Mouse (Mus musculus): ENCODE measurements around the gene Mfsd11. TPM values are rescaled to one million over a fixed set of nuclear protein-coding genes. Genes with fewer than 3 reads are reported as not detected.

Gene Mfsd11
- total RNA-seq, 2 experiments from 2014 or later, result 39.3 to 41.8 TPM

DNA sequence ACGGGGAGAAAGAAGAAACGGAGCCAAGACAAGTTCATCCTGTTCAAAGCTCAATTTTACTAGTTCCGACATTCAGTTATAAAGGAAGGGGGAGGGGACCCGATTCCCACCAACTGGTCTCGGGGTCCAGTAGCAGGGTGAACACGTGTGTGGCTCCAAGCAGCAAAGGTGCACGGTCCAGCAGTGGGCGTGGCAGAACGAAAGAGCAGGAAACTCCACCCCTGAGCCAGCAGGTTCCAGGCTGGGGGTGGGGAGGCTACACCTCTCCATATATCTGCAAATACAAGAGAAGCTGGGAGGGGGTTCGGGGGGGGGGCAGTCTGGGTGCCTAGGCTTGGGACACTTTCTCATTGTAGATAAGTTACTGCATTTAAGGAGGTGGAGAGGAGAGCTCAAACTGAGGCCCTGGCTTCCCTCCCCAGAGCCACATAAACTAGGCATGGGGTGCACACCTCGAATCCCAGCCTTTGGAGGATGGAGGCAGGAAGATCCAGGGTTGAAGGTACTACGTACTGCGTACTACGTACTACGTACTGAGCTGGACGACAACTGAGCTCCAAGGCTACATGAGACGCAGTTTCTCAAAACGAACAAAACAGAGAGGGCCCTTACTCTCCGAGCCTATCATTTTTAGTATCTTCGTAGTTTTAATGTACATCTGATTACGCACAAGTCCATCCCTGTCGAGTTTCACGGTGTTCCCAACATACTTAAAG, 53.7 kb downstream of the Mfsd11 start:
- Histone ChIP-seq H3K4me3 (peak overlapping the region; percentile 8; the same call in 1 of the 2 replicates), H3K27ac (no peak overlapping the region)
- intact Hi-C loops (cut with DNase I), result no loop called here
- TF ChIP-seq CTCF (IDR thresholded peaks at IDR 0.05), result no peak
- DNase-seq (ENCODE audit: extremely low spot score in 1 of 2, low spot score in 2 of 2), result no peak

DNA sequence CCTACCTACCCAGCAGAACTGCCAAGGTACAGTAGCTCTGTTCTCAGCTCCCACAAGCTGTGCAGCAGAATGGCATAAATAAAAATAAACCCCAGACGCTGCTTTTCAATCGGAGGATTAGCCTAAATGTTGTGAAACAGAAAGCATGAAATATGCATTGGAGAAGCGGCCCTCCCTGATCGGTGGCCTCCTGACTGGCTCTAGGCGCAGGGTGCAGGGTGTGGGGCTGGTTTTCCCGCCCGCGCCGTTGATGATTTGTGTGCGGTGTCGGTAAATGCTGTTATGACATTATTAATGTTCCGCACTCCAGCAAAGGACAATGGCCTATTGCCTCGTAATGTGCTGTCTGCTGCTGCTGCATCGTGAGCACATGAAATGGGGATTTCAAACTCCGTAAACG, 61.3 kb downstream of the Mfsd11 start:
- Histone ChIP-seq H3K27ac (peak overlapping the region; percentile 82), H3K4me3 (no peak overlapping the region)
- intact Hi-C loops (cut with DNase I), result loop anchor here (10.0 kb wide), 1 partner anchor 261 kb away; no protein-coding TSS in a partner anchor
- TF ChIP-seq CTCF (IDR thresholded peaks at IDR 0.05), result no peak
- no peak for DNase-seq (ENCODE audit: extremely low spot score in 1 of 2, low spot score in 2 of 2)

GRCm38 (mm10) chr11:116914267-116914885, 62.1 kb downstream of the Mfsd11 start:
- DNase-seq (ENCODE audit: extremely low spot score in 1 of 2, low spot score in 2 of 2), result no peak
- Histone ChIP-seq H3K4me3 (no peak overlapping the region), H3K27ac (peak overlapping the region; percentile 68)
- no peak for TF ChIP-seq CTCF (IDR thresholded peaks at IDR 0.05)
- intact Hi-C loops (cut with DNase I), result loop anchor here (10.0 kb wide), 1 partner anchor 260 kb away; no protein-coding TSS in a partner anchor

DNA sequence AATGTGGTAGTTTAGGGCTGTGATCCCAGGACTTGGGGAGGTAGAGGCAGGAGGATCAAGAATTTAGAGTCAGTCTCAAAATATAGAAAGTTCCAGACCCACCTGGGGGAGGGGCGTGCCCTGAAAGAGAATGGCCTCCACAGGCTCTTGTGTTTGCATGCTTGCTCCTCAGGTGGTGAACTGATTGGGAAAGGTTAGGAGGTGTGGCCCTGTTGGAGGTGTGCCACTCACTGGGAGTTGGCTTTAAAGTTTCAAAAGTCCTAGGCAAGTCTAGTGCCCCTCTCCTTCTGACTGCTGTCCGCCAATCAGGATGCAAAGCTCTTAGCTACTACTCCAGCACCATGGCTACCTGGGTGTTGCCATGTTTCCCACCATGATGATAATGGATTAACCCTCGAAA, 63.0 kb downstream of the Mfsd11 start:
- Histone ChIP-seq H3K27ac (no peak overlapping the region), H3K4me3 (no peak overlapping the region)
- DNase-seq (ENCODE audit: extremely low spot score in 1 of 2, low spot score in 2 of 2), result no peak
- TF ChIP-seq CTCF (IDR thresholded peaks at IDR 0.05), result no peak
- intact Hi-C loops (cut with DNase I), result loop anchor here (5.0 to 10.0 kb wide), 2 partner anchors 33 to 260 kb away; no protein-coding TSS in a partner anchor

DNA sequence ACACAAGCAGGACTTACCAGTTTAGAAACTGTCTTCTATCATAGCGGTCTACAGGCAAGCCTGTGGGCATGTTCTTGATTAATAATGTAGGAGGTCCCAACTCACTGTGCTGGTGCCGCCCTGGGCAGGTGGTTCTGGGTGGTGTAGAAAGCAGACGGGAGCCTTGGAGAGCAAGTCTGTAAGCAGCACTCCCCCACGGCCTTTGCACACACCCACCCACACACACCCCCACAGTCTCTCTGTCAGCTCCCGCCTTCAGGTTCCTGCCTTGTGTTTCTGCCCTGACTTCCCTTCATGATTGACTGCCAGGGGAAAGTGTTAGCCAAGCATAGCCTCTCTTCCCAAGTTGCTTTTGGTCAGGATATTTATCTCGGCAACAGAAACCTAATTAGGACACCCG, 65.1 kb downstream of the Mfsd11 start:
- Histone ChIP-seq H3K4me3 (no peak overlapping the region), H3K27ac (no peak overlapping the region)
- DNase-seq (ENCODE audit: extremely low spot score in 1 of 2, low spot score in 2 of 2), result no peak
- intact Hi-C loops (cut with DNase I), result loop anchor here (5.0 to 10.0 kb wide), 2 partner anchors 35 to 257 kb away; no protein-coding TSS in a partner anchor
- TF ChIP-seq CTCF (IDR thresholded peaks at IDR 0.05), result no peak

- peak; percentile 90 to 97 for DNase-seq (ENCODE audit: extremely low spot score in 1 of 2, low spot score in 2 of 2)
- intact Hi-C loops (cut with DNase I), result loop anchor here (1.0 to 10.0 kb wide), 6 partner anchors 36 to 256 kb away; no protein-coding TSS in a partner anchor
- peak within 1 kb of the TSS; percentile 49 for H3K4me3 ChIP-seq
- H3K27ac ChIP-seq, result peak within 1 kb of the TSS; percentile 75
- TF ChIP-seq CTCF (IDR thresholded peaks at IDR 0.05), result peak; percentile 98
Observed at GRCm38 (mm10) chr11:116918323-116919185, 66.3 kb downstream of the Mfsd11 start, which contains the start of gene Mgat5b. Gene Mgat5b (plus strand): TSS chr11:116918863.

DNA sequence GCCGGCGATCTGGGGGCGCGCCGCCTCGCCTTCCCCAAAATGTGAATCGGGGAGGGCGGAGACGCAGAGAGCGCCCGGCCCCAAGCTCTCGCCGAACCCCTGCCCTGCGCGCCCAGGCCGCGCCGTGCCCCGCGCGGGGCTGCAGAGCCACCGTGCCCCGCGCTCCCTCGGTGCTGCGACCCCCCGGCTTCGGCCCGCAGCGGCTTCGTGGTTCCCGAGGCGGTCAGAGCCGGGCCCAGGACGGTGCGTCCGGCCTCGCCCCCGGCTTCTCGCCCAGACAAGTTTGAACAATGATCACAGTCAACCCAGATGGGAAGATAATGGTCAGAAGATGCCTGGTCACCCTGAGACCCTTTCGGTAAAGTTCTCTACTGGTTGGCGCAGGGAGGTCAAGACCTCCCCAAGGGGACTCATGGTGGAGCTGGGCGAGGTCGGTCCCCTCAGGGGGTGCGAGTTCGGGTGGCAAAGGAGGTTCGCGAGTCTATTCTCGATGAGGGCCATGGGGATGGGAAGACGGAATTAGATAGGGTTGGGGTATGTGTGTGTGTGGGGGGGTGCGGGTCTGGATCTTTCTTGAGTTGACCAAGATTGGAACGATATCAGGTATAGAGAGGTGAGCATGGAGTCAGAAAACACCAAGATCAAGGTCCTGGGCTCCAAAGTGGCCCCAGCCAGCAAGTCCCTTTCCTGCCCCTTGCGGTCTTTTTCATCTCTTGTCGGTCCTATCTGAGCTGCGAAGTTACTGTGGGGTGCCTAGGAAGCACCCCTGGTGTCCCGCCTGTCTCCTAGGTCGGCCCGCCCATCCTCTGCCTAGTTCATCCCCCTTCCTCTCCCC, 67.2 kb downstream of the Mfsd11 start:
- TF ChIP-seq CTCF (IDR thresholded peaks at IDR 0.05), result no peak; the same call in none of the 2 replicates
- DNase-seq (ENCODE audit: extremely low spot score in 1 of 2, low spot score in 2 of 2), result no peak
- peak overlapping the region; percentile 49 for H3K4me3 ChIP-seq
- intact Hi-C loops (cut with DNase I), result loop anchor here (2.0 to 10.0 kb wide), 4 partner anchors 37 to 255 kb away; no protein-coding TSS in a partner anchor
- H3K27ac ChIP-seq, result peak overlapping the region; percentile 75

- no peak for TF ChIP-seq CTCF (IDR thresholded peaks at IDR 0.05)
- no peak for DNase-seq (ENCODE audit: extremely low spot score in 1 of 2, low spot score in 2 of 2)
- intact Hi-C loops (cut with DNase I), result no loop called here
- H3K4me3 ChIP-seq, result peak overlapping the region; percentile 41
- no peak overlapping the region for H3K27ac ChIP-seq
Observed at GRCm38 (mm10) chr11:116920746-116921145, 68.5 kb downstream of the Mfsd11 start.

GRCm38 (mm10) chr11:116922058-116922457, 69.8 kb downstream of the Mfsd11 start:
- intact Hi-C loops (cut with DNase I), result no loop called here
- H3K4me3 ChIP-seq, result no peak overlapping the region

More at GRCm38 (mm10) chr11:116922058-116922457, 69.8 kb downstream of the Mfsd11 start:
- no peak for TF ChIP-seq CTCF (IDR thresholded peaks at IDR 0.05)
- DNase-seq (ENCODE audit: extremely low spot score in 1 of 2, low spot score in 2 of 2), result no peak
- no peak overlapping the region; the same call in 1 of the 2 replicates for H3K27ac ChIP-seq

Other genes with a start within 250 kb of the Mfsd11 start
- 1 to 10 TPM; 1.9 to 2.0 TPM for gene Rhbdf2, start 225.4 kb upstream of the Mfsd11 start, total RNA-seq (2021)
- gene Prcd, start 198.9 kb upstream of the Mfsd11 start, total RNA-seq (2021), result 1 to 10 TPM; 5.4 to 5.8 TPM
- 10 to 100 TPM; 42.8 to 45.3 TPM for gene Cygb, start 198.1 kb upstream of the Mfsd11 start, total RNA-seq (2021)
- gene St6galnac1, start 76.9 kb upstream of the Mfsd11 start, total RNA-seq (2021), result not detected
- gene Mxra7, start 24.4 kb upstream of the Mfsd11 start, total RNA-seq (2021), result 10 to 100 TPM; 15.3 to 22.5 TPM
- gene Mettl23, start 9.2 kb upstream of the Mfsd11 start, total RNA-seq (2021), result 10 to 100 TPM; 23.9 to 26.3 TPM
- 10 to 100 TPM; 29.7 to 35.9 TPM for gene Jmjd6, start 9.0 kb upstream of the Mfsd11 start, total RNA-seq (2021)
- gene Srsf2, start 654 bp downstream of the Mfsd11 start, total RNA-seq (2021), result 100 to 1,000 TPM; 150 to 158 TPM
- 10 to 100 TPM; 80.0 to 92.0 TPM for gene Mgat5b, start 66.4 kb downstream of the Mfsd11 start, total RNA-seq (2021)

All from left cerebral cortex, adult 2 months (tissue).